Mouse (Mus musculus) liver, embryonic 16.5 days (tissue): ENCODE measurements around the gene Adgrg1. TPM values are rescaled to one million over a fixed set of nuclear protein-coding genes. Genes with fewer than 3 reads are reported as not detected.
A peak's percentile ranks its signal among the peaks of the same experiment; 100 is the strongest.
"Not testable (repeated sequence)": the region's sequence is repeated elsewhere in the genome, so short reads cannot be mapped to it uniquely, and the experiment has no call there.

Experiments used
- ATAC-seq: fragments of 200-750 bp; cut with Nextera tagmentation; 2 replicates; pipeline ENCODE4 v1.8.0; 2017; ENCODE audit warnings: low read depth, mild to moderate bottlenecking, moderate number of reproducible peaks, moderate library complexity
- H3K27ac ChIP-seq: fragments of 300-500 bp; sonication (generic); 2 replicates; pipeline ENCODE4 v1.5.1; 2014; ENCODE audit warnings: mild to moderate bottlenecking, low read length
- H3K27me3 ChIP-seq: fragments of 300-500 bp; sonication (generic); 2 replicates; pipeline ENCODE4 v1.6.1; 2014; ENCODE audit warnings: low read depth, low read length, mixed read lengths; ENCODE audit not compliant: control insufficient read depth, insufficient read depth
- H3K36me3 ChIP-seq: fragments of 300-500 bp; sonication (generic); 2 replicates; pipeline ENCODE4 v1.6.1; 2014; ENCODE audit warnings: mild to moderate bottlenecking; ENCODE audit not compliant: control insufficient read depth, insufficient read depth
- H3K4me1 ChIP-seq: fragments of 300-500 bp; sonication (generic); 2 replicates; pipeline ENCODE4 v1.6.1; 2014; ENCODE audit warnings: low read depth, low read length, mixed read lengths; ENCODE audit not compliant: control insufficient read depth
- H3K4me2 ChIP-seq: fragments of 300-500 bp; sonication (generic); 2 replicates; pipeline ENCODE4 v1.6.1; 2014; ENCODE audit warnings: low read depth, low read length, mixed read lengths
- H3K4me3 ChIP-seq: fragments of 300-500 bp; sonication (generic); 2 replicates; pipeline ENCODE4 v1.5.1; 2014; ENCODE audit warnings: low read depth, mild to moderate bottlenecking, low read length
- H3K9ac ChIP-seq: fragments of 300-500 bp; sonication (generic); 2 replicates; pipeline ENCODE4 v1.6.1; 2014; ENCODE audit warnings: low read depth, low read length
- H3K9me3 ChIP-seq: fragments of 300-500 bp; sonication (generic); replicated peaks from 2 replicates; pipeline ENCODE4 v1.6.1; 2016; ENCODE audit warnings: low read length; ENCODE audit not compliant: control insufficient read depth
- WGBS: fragments of 180-500 bp; shearing (Covaris S2); extraction: QIAGEN DNeasy Blood & Tissue Kit; methylation state at CpG from one replicate; pipeline ENCODE4 v1.1.7; 2014; ENCODE audit not compliant: insufficient replicate concordance; 5-methylcytosine and 5-hydroxymethylcytosine counted together
- polyA plus RNA-seq: library from polyadenylated mRNA; unstranded; fragments of >200 nt; fragmentation: Nextera tagmentation; extraction: Ambion mirVana; gene quantifications from 2 replicates; pipeline ENCODE4 v1.2.1, GENCODE M21; 2015

Gene Adgrg1
- polyA plus RNA-seq, 1 experiment from 2014 or later, result 50.6 TPM

GRCm38 (mm10) chr8:95024387-95024786, 49.8 kb downstream of the Adgrg1 start:
- no peak overlapping the region for H3K4me3 ChIP-seq
- H3K9ac ChIP-seq, result no peak overlapping the region
- H3K36me3 ChIP-seq, result no peaks in the 10 kb centered on the region
- H3K4me2 ChIP-seq, result no peak overlapping the region
- no peaks in the 10 kb centered on the region for H3K27me3 ChIP-seq
- 56% methylated on average over 4 of the region's 4 CpGs for WGBS
- no peak for ATAC-seq
- peaks cover 5% of the 10 kb centered on the region for H3K4me1 ChIP-seq
- H3K9me3 ChIP-seq, result no peaks in the 10 kb centered on the region
- H3K27ac ChIP-seq, result no peak overlapping the region

- Histone ChIP-seq H3K4me2 (no peak overlapping the region), H3K4me3 (no peak overlapping the region), H3K27ac (no peak overlapping the region), H3K36me3 (no peaks in the 10 kb centered on the region), H3K4me1 (peaks cover 3% of the 10 kb centered on the region), H3K9ac (no peak overlapping the region), H3K9me3 (no peaks in the 10 kb centered on the region), H3K27me3 (no peaks in the 10 kb centered on the region)
- no peak for ATAC-seq
- 54% methylated on average over 2 of the region's 2 CpGs for WGBS
Measured at GRCm38 (mm10) chr8:95025421-95025820, 50.9 kb downstream of the Adgrg1 start.

- H3K9me3 ChIP-seq, ATAC-seq, H3K36me3 ChIP-seq, H3K27me3 ChIP-seq, H3K4me1 ChIP-seq, H3K9ac ChIP-seq, H3K27ac ChIP-seq, H3K4me3 ChIP-seq, H3K4me2 ChIP-seq: not testable (repeated sequence)
- 74% methylated on average over 7 of the region's 7 CpGs for WGBS
Measured at GRCm38 (mm10) chr8:95028391-95028790, 53.8 kb downstream of the Adgrg1 start.

- peak; percentile 60 for ATAC-seq
- H3K9me3 ChIP-seq, result no peaks in the 10 kb centered on the region
- H3K27ac ChIP-seq, result no peak overlapping the region
- H3K36me3 ChIP-seq, result no peaks in the 10 kb centered on the region
- no peaks in the 10 kb centered on the region for H3K4me1 ChIP-seq
- WGBS, result 33% methylated on average over 7 of the region's 7 CpGs
- no peak overlapping the region for H3K9ac ChIP-seq
- H3K4me2 ChIP-seq, result no peak overlapping the region
- no peak overlapping the region for H3K4me3 ChIP-seq
- no peaks in the 10 kb centered on the region for H3K27me3 ChIP-seq
Measured at GRCm38 (mm10) chr8:95037106-95037925, 62.8 kb downstream of the Adgrg1 start.

- ATAC-seq, result peak; percentile 81
- peak overlapping the region; percentile 76 for H3K27ac ChIP-seq
- H3K27me3 ChIP-seq, result no peaks in the 10 kb centered on the region
- no peaks in the 10 kb centered on the region for H3K4me1 ChIP-seq
- no peaks in the 10 kb centered on the region for H3K36me3 ChIP-seq
- H3K9me3 ChIP-seq, result no peaks in the 10 kb centered on the region
- peak overlapping the region; percentile 19 for H3K4me2 ChIP-seq
- H3K9ac ChIP-seq, result no peak overlapping the region
- no peak overlapping the region for H3K4me3 ChIP-seq
- 48% methylated on average over 6 of the region's 6 CpGs for WGBS
Measured at GRCm38 (mm10) chr8:95041883-95042784, 67.6 kb downstream of the Adgrg1 start.

- Histone ChIP-seq H3K4me1 (no peaks in the 10 kb centered on the region), H3K9me3 (no peaks in the 10 kb centered on the region), H3K36me3 (no peaks in the 10 kb centered on the region), H3K4me2 (no peak overlapping the region), H3K27me3 (no peaks in the 10 kb centered on the region), H3K27ac (no peak overlapping the region), H3K4me3 (no peak overlapping the region), H3K9ac (no peak overlapping the region)
- ATAC-seq, result no peak
- 44% methylated on average over 4 of the region's 4 CpGs for WGBS
Measured at GRCm38 (mm10) chr8:95044811-95045210, 70.3 kb downstream of the Adgrg1 start.

GRCm38 (mm10) chr8:95046982-95047381, 72.4 kb downstream of the Adgrg1 start:
- no peak overlapping the region for H3K4me3 ChIP-seq
- no peak for ATAC-seq
- no peaks in the 10 kb centered on the region for H3K9me3 ChIP-seq
- WGBS, result 18% methylated on average over 3 of the region's 3 CpGs
- no peaks in the 10 kb centered on the region for H3K27me3 ChIP-seq
- H3K36me3 ChIP-seq, result no peaks in the 10 kb centered on the region
- H3K27ac ChIP-seq, result no peak overlapping the region
- no peaks in the 10 kb centered on the region for H3K4me1 ChIP-seq
- no peak overlapping the region for H3K9ac ChIP-seq
- no peak overlapping the region for H3K4me2 ChIP-seq

GRCm38 (mm10) chr8:95047884-95048680, 73.5 kb downstream of the Adgrg1 start:
- H3K36me3 ChIP-seq, result no peaks in the 10 kb centered on the region
- H3K4me1 ChIP-seq, result no peaks in the 10 kb centered on the region
- no peak overlapping the region for H3K4me3 ChIP-seq
- no peak overlapping the region for H3K4me2 ChIP-seq
- H3K9ac ChIP-seq, result no peak overlapping the region
- no peak for ATAC-seq
- no peaks in the 10 kb centered on the region for H3K27me3 ChIP-seq
- 49% methylated on average over 6 of the region's 6 CpGs for WGBS
- H3K9me3 ChIP-seq, result no peaks in the 10 kb centered on the region
- H3K27ac ChIP-seq, result no peak overlapping the region
